Comparison of ENCODE assay signal across 8 mouse cellular contexts in genomic region chr9:101076095-101076875, GRCm38 (mm10). TPM values are rescaled to one million over a fixed set of nuclear protein-coding genes. Genes with fewer than 3 reads are reported as not detected.
DNase-seq lines count a peak whose midpoint lies in the region; ATAC-seq and TF ChIP-seq lines count a peak whose summit lies in the region.

No protein-coding gene starts in this region.

- intact Hi-C loops in heart, postnatal 25 days (cut with DNase I): loop anchor here (5.0 to 10.0 kb wide), 5 partner anchors 36 to 531 kb away; partner anchors contain the start of gene Nck1

- H3K9me3 ChIP-seq in heart, embryonic 10.5 days: no peaks in the 10 kb centered on the region
- H3K9me3 ChIP-seq in limb, embryonic 11.5 days (ENCODE audit: control insufficient read depth, low read length): no peaks in the 10 kb centered on the region
- H3K9me3 ChIP-seq in midbrain, embryonic 16.5 days (replicated peaks; ENCODE audit: control insufficient read depth, low read length, poor library complexity, severe bottlenecking): no peaks in the 10 kb centered on the region

- DNase-seq in heart, embryonic 10.5 days (ENCODE audit: low spot score): no peak
- DNase-seq in heart, postnatal 25 days (ENCODE audit: low spot score): no peak
- no peak for DNase-seq in limb, embryonic 11.5 days (ENCODE audit: low spot score)
- DNase-seq in gastrocnemius, adult 8-10 months (ENCODE audit: low spot score in 2 of 2): no peak

- H3K4me1 ChIP-seq in heart, embryonic 10.5 days: peaks cover 25% of the 10 kb centered on the region
- H3K4me1 ChIP-seq in bone marrow macrophage, adult 2 months (ENCODE audit: control insufficient read depth, insufficient read depth, low read length): peaks cover 17% of the 10 kb centered on the region
- peaks cover 19% of the 10 kb centered on the region for H3K4me1 ChIP-seq in limb, embryonic 11.5 days (ENCODE audit: control insufficient read depth, insufficient read depth, low read length)
- H3K4me1 ChIP-seq in midbrain, embryonic 16.5 days (ENCODE audit: control insufficient read depth, insufficient read depth, low read length): peaks cover 36% of the 10 kb centered on the region

- WGBS in heart, embryonic 10.5 days: 2% methylated on average over 18 of the region's 18 CpGs
- WGBS in limb, embryonic 11.5 days: 2% methylated on average over 18 of the region's 18 CpGs
- WGBS in midbrain, embryonic 16.5 days: 1% methylated on average over 18 of the region's 18 CpGs

- no peaks in the 10 kb centered on the region for H3K27me3 ChIP-seq in heart, embryonic 10.5 days (ENCODE audit: insufficient read depth, poor library complexity, severe bottlenecking)
- H3K27me3 ChIP-seq in limb, embryonic 11.5 days (ENCODE audit: control insufficient read depth, insufficient read depth, low read length): no peaks in the 10 kb centered on the region
- H3K27me3 ChIP-seq in midbrain, embryonic 16.5 days (ENCODE audit: control insufficient read depth, insufficient read depth, low read depth, low read length): no peaks in the 10 kb centered on the region

- H3K4me3 ChIP-seq in heart, embryonic 10.5 days: peak overlapping the region; percentile 79
- H3K4me3 ChIP-seq in bone marrow macrophage, adult 2 months (ENCODE audit: insufficient read depth, low read length): peak overlapping the region; percentile 91
- peak overlapping the region; percentile 97 for H3K4me3 ChIP-seq in limb, embryonic 11.5 days (ENCODE audit: low read depth, low read length)
- H3K4me3 ChIP-seq in midbrain, embryonic 16.5 days (ENCODE audit: low read depth, low read length): peak overlapping the region; percentile 96

- no peak for TF ChIP-seq POLR2A in bone marrow macrophage, adult 2 months (IDR thresholded peaks at IDR 0.05; ENCODE audit: borderline replicate concordance, low read depth, low read length)

- peak; percentile 26 for ATAC-seq in granulocyte monocyte progenitor cell, adult 5-6 weeks (replicated peaks; ENCODE audit: poor library complexity, severe bottlenecking)
- no peak for ATAC-seq in limb, embryonic 11.5 days (ENCODE audit: insufficient number of reproducible peaks, low FRiP score, low TSS enrichment, low read depth)
- ATAC-seq in midbrain, embryonic 16.5 days: no peak
- ATAC-seq in activated CD4-positive, CD25-positive, alpha-beta regulatory T cell, adult 4 months: no peak

- peak overlapping the region; percentile 97 for H3K9ac ChIP-seq in limb, embryonic 11.5 days (ENCODE audit: low read length)
- peak overlapping the region; percentile 99 for H3K9ac ChIP-seq in midbrain, embryonic 16.5 days (ENCODE audit: low read depth, low read length)

- H3K4me2 ChIP-seq in limb, embryonic 11.5 days (ENCODE audit: low read depth, severe bottlenecking): peak overlapping the region; percentile 87
- H3K4me2 ChIP-seq in midbrain, embryonic 16.5 days (ENCODE audit: low read length): peak overlapping the region; percentile 77

- H3K27ac ChIP-seq in heart, embryonic 10.5 days: peak overlapping the region; percentile 100; the same call in 1 of the 2 replicates
- H3K27ac ChIP-seq in bone marrow macrophage, adult 2 months (ENCODE audit: insufficient read depth, low read depth, low read length): peak overlapping the region; percentile 36
- H3K27ac ChIP-seq in limb, embryonic 11.5 days (replicated peaks; ENCODE audit: low read depth, low read length): no peak overlapping the region
- no peak overlapping the region for H3K27ac ChIP-seq in midbrain, embryonic 16.5 days (ENCODE audit: low read length)

- TF ChIP-seq CTCF in bone marrow macrophage, adult 2 months (IDR thresholded peaks at IDR 0.05; ENCODE audit: low read depth, low read length): no peak

- 0 out of 2 replicates have a peak, but pooled peaks cover 7% of the 10 kb centered on the region for H3K36me3 ChIP-seq in heart, embryonic 10.5 days
- no peaks in the 10 kb centered on the region for H3K36me3 ChIP-seq in limb, embryonic 11.5 days (ENCODE audit: control insufficient read depth, insufficient read depth, low read length)
- no peaks in the 10 kb centered on the region for H3K36me3 ChIP-seq in midbrain, embryonic 16.5 days (ENCODE audit: control insufficient read depth, insufficient read depth, low read length)

RNA-seq across cellular contexts. Expression of gene Msl2, which starts 2.4 kb away (rescaled TPM):
- polyA plus RNA-seq in heart, embryonic 10.5 days (2016; fragmentation: Nextera tagmentation; extraction: Ambion mirVana): 3.2 and 3.7 TPM in 2 replicates
- 10 to 100 TPM; 29.2 to 35.0 TPM for total RNA-seq in heart, postnatal 25 days (2021)
- 35.4 and 38.9 TPM in 2 replicates for polyA plus RNA-seq in bone marrow macrophage, adult 2 months (2012; ENCODE audit: insufficient read depth, insufficient read length, missing spikeins)
- 55.3 and 55.8 TPM in 2 replicates for total RNA-seq in granulocyte monocyte progenitor cell, adult 5-6 weeks (2014; fragmentation: Nextera tagmentation)
- total RNA-seq in granulocyte monocyte progenitor cell, adult 5-6 weeks (2017): 38.0 and 47.4 TPM in 2 replicates
- polyA plus RNA-seq in limb, embryonic 11.5 days (2014; fragmentation: Nextera tagmentation; extraction: Ambion mirVana): 5.7 and 6.7 TPM in 2 replicates
- 3.4 and 4.2 TPM in 2 replicates for polyA plus RNA-seq in midbrain, embryonic 16.5 days (2015; fragmentation: Nextera tagmentation; extraction: Ambion mirVana)
- 10 to 100 TPM; 11.6 to 12.2 TPM for polyA plus RNA-seq in activated CD4-positive, CD25-positive, alpha-beta regulatory T cell, adult 4 months (2017; shearing (Covaris generic))
- total RNA-seq in gastrocnemius, adult 8-10 months (2022): 10 to 100 TPM; 26.3 to 30.8 (median 29.6) TPM

RNA-seq across cellular contexts. Expression of gene Pccb, which starts 41.6 kb away (rescaled TPM):
- 15.7 and 19.0 TPM in 2 replicates for polyA plus RNA-seq in heart, embryonic 10.5 days (2016; fragmentation: Nextera tagmentation; extraction: Ambion mirVana)
- total RNA-seq in heart, postnatal 25 days (2021): 100 to 1,000 TPM in 1 of 2 experiments, 10 to 100 TPM in 1; 99.6 to 104 TPM
- 24.0 and 24.7 TPM in 2 replicates for polyA plus RNA-seq in bone marrow macrophage, adult 2 months (2012; ENCODE audit: insufficient read depth, insufficient read length, missing spikeins)
- total RNA-seq in granulocyte monocyte progenitor cell, adult 5-6 weeks (2014; fragmentation: Nextera tagmentation): 17.9 and 18.7 TPM in 2 replicates
- 15.6 and 21.4 TPM in 2 replicates for total RNA-seq in granulocyte monocyte progenitor cell, adult 5-6 weeks (2017)
- polyA plus RNA-seq in limb, embryonic 11.5 days (2014; fragmentation: Nextera tagmentation; extraction: Ambion mirVana): 15.1 and 15.4 TPM in 2 replicates
- 25.2 and 27.6 TPM in 2 replicates for polyA plus RNA-seq in midbrain, embryonic 16.5 days (2015; fragmentation: Nextera tagmentation; extraction: Ambion mirVana)
- 1 to 10 TPM; 5.6 to 7.8 TPM for polyA plus RNA-seq in activated CD4-positive, CD25-positive, alpha-beta regulatory T cell, adult 4 months (2017; shearing (Covaris generic))
- total RNA-seq in gastrocnemius, adult 8-10 months (2022): 10 to 100 TPM; 55.7 to 66.5 (median 62.8) TPM

Comparison
In these comparisons a context has a peak if more than half of its experiments do, and no peak if none do; other contexts are left out.
1. H3K27ac ChIP-seq: peak in heart, embryonic 10.5 days (single experiment) and bone marrow macrophage, adult 2 months (single experiment); none in limb, embryonic 11.5 days (single experiment) and midbrain, embryonic 16.5 days (single experiment).
2. Peak in every context shown above with its lines, with median percentiles within 50 percentile points of each other: H3K4me3 ChIP-seq.